Mouse (Mus musculus) midbrain, embryonic 11.5 days (tissue): ENCODE data around the gene Txnip. TPM values are rescaled to one million over a fixed set of nuclear protein-coding genes. Genes with fewer than 3 reads are reported as not detected.

Source experiments
- ATAC-seq: fragments of 200-750 bp; cut with Nextera tagmentation; 2 replicates; pipeline ENCODE4 v1.8.0; 2017; ENCODE audit warnings: moderate TSS enrichment, moderate library complexity; ENCODE audit not compliant: low FRiP score
- DNase-seq: peaks from one replicate; pipeline ENCODE4 v3.0.0; 2015; ENCODE audit warnings: low spot score; ENCODE audit errors: missing footprints
- H3K27ac ChIP-seq: fragments of 300-500 bp; sonication (generic); 2 replicates; pipeline ENCODE4 v1.5.1; 2014; ENCODE audit warnings: low read depth, low read length
- H3K27me3 ChIP-seq: fragments of 300-500 bp; sonication (generic); 2 replicates; pipeline ENCODE4 v1.6.1; 2014; ENCODE audit warnings: mild to moderate bottlenecking, low read length, moderate library complexity, mixed read lengths; ENCODE audit not compliant: control insufficient read depth, insufficient read depth
- H3K36me3 ChIP-seq: fragments of 300-500 bp; sonication (generic); 2 replicates; pipeline ENCODE4 v1.6.1; 2014; ENCODE audit warnings: mild to moderate bottlenecking, low read length, moderate library complexity, mixed read lengths; ENCODE audit not compliant: control insufficient read depth, insufficient read depth
- H3K4me1 ChIP-seq: fragments of 300-500 bp; sonication (generic); 2 replicates; pipeline ENCODE4 v1.6.1; 2014; ENCODE audit warnings: low read length; ENCODE audit not compliant: control insufficient read depth, insufficient read depth
- H3K4me2 ChIP-seq: fragments of 300-500 bp; sonication (generic); 2 replicates; pipeline ENCODE4 v1.6.1; 2014; ENCODE audit warnings: mild to moderate bottlenecking, moderate library complexity
- H3K4me3 ChIP-seq: fragments of 300-500 bp; sonication (generic); 2 replicates; pipeline ENCODE4 v1.5.1; 2014; ENCODE audit warnings: low read depth, low read length
- H3K9ac ChIP-seq: fragments of 300-500 bp; sonication (generic); 2 replicates; pipeline ENCODE4 v1.6.1; 2014; ENCODE audit warnings: low read length
- H3K9me3 ChIP-seq: fragments of 300-500 bp; sonication (generic); 2 replicates; pipeline ENCODE4 v1.6.1; 2016; ENCODE audit warnings: low read length; ENCODE audit not compliant: control insufficient read depth
- WGBS: fragments of 180-500 bp; shearing (Covaris S2); extraction: QIAGEN DNeasy Blood & Tissue Kit; methylation state at CpG from one replicate; pipeline ENCODE4 v1.1.7; 2014; 5-methylcytosine and 5-hydroxymethylcytosine counted together
- polyA plus RNA-seq: library from polyadenylated mRNA; unstranded; fragments of >200 nt; fragmentation: Nextera tagmentation; extraction: Ambion mirVana; gene quantifications from 2 replicates; pipeline ENCODE4 v1.2.1, GENCODE M21; 2014

Txnip gene
- polyA plus RNA-seq, 1 experiment from 2014 or later: 55.9 TPM

GRCm38 (mm10) chr3:96555999-96556614 is 1.6 kb upstream of the Txnip start:
- Histone ChIP-seq H3K4me2 (no peak overlapping the region), H3K4me1 (peaks cover 23% of the 10 kb centered on the region; the same call in 1 of the 2 replicates), H3K36me3 (0 out of 2 replicates have a peak, but pooled peaks cover 7% of the 10 kb centered on the region), H3K9ac (no peak overlapping the region), H3K27ac (no peak overlapping the region), H3K9me3 (no peaks in the 10 kb centered on the region), H3K4me3 (no peak overlapping the region), H3K27me3 (no peaks in the 10 kb centered on the region)
- ATAC-seq (no peak), DNase-seq (no peak)
- 84% methylated on average over 15 of the region's 15 CpGs for WGBS

- Histone ChIP-seq H3K4me3 (peak overlapping the region; percentile 53), H3K27me3 (no peaks in the 10 kb centered on the region), H3K4me1 (peaks cover 23% of the 10 kb centered on the region; the same call in 1 of the 2 replicates), H3K9me3 (no peaks in the 10 kb centered on the region), H3K27ac (peak overlapping the region; percentile 65), H3K4me2 (peak overlapping the region; percentile 83), H3K36me3 (0 out of 2 replicates have a peak, but pooled peaks cover 7% of the 10 kb centered on the region), H3K9ac (peak overlapping the region; percentile 73)
- WGBS: 14% methylated on average over 22 of the region's 22 CpGs
- DNase-seq (peak; percentile 94), ATAC-seq (peak; percentile 4; the same call in 1 of the 2 replicates)
Observed at GRCm38 (mm10) chr3:96556651-96557635, 814 bp upstream of the Txnip start.

- no peaks in the 10 kb centered on the region for H3K27me3 ChIP-seq
- 1% methylated on average over 17 of the region's 17 CpGs for WGBS
- peak overlapping the region; percentile 81 for H3K9ac ChIP-seq
- peak; percentile 27; the same call in 1 of the 2 replicates for ATAC-seq
- H3K27ac ChIP-seq: no peak overlapping the region
- H3K4me1 ChIP-seq: peaks cover 23% of the 10 kb centered on the region; the same call in 1 of the 2 replicates
- no peaks in the 10 kb centered on the region for H3K9me3 ChIP-seq
- DNase-seq: no peak
- 0 out of 2 replicates have a peak, but pooled peaks cover 7% of the 10 kb centered on the region for H3K36me3 ChIP-seq
- peak overlapping the region; percentile 53 for H3K4me3 ChIP-seq
- H3K4me2 ChIP-seq: peak overlapping the region; percentile 83
Observed at GRCm38 (mm10) chr3:96558159-96558558, 402 bp downstream of the Txnip start.

GRCm38 (mm10) chr3:96558668-96559196 is 975 bp downstream of the Txnip start:
- ATAC-seq (no peak), DNase-seq (no peak)
- Histone ChIP-seq H3K4me1 (peaks cover 23% of the 10 kb centered on the region; the same call in 1 of the 2 replicates), H3K4me3 (peak overlapping the region; percentile 53), H3K4me2 (peak overlapping the region; percentile 83), H3K27me3 (no peaks in the 10 kb centered on the region), H3K27ac (no peak overlapping the region; the same call in 1 of the 2 replicates), H3K36me3 (0 out of 2 replicates have a peak, but pooled peaks cover 7% of the 10 kb centered on the region), H3K9ac (peak overlapping the region; percentile 81), H3K9me3 (no peaks in the 10 kb centered on the region)
- 54% methylated on average over 10 of the region's 10 CpGs for WGBS

GRCm38 (mm10) chr3:96559398-96559910 is 1.7 kb downstream of the Txnip start:
- Histone ChIP-seq H3K27me3 (no peaks in the 10 kb centered on the region), H3K36me3 (0 out of 2 replicates have a peak, but pooled peaks cover 7% of the 10 kb centered on the region), H3K9ac (no peak overlapping the region; the same call in 1 of the 2 replicates), H3K9me3 (no peaks in the 10 kb centered on the region), H3K27ac (no peak overlapping the region), H3K4me3 (peak overlapping the region; percentile 53), H3K4me2 (peak overlapping the region; percentile 83), H3K4me1 (peaks cover 23% of the 10 kb centered on the region; the same call in 1 of the 2 replicates)
- ATAC-seq: no peak
- no peak for DNase-seq
- WGBS: 90% methylated on average over 12 of the region's 12 CpGs

DNA sequence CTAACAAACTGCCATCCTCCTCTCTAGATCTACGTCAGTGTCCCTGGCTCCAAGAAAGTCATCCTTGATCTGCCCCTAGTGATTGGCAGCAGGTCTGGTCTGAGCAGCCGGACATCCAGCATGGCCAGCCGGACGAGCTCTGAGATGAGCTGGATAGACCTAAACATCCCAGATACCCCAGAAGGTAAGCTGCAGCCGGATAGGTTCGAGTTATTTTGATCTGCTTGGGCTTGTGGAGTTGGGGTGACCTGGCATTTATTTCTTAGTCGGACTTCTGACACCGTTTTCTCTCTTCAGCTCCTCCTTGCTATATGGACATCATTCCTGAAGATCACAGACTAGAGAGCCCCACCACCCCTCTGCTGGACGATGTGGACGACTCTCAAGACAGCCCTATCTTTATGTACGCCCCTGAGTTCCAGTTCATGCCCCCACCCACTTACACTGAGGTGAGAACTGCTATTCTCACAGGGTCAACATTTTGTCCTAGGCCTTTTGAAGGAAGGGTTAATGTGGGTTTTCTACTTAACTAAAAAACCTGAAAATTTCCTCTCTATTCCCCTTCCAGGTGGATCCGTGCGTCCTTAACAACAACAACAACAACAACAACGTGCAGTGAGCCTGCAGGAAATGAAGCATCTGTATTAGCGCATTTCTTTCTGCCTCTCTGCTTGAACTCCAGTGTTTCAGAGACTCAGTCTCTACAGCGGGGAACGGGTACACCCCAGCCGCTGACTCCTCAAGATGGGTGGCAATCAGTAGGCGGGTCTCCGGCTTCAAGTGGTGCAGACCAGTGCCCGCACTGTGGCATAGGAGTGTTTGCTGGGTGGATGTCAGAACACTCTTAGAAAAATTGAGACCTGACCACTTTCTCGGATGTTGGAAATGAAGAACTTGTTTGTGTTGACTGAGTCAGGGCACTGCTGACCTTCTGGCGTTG is 2.4 kb downstream of the Txnip start:
- ATAC-seq (no peak), DNase-seq (no peak)
- H3K9me3 ChIP-seq: no peaks in the 10 kb centered on the region
- no peaks in the 10 kb centered on the region for H3K27me3 ChIP-seq
- peak overlapping the region; percentile 53 for H3K4me3 ChIP-seq
- peak overlapping the region; percentile 83 for H3K4me2 ChIP-seq
- H3K27ac ChIP-seq: no peak overlapping the region
- H3K36me3 ChIP-seq: 0 out of 2 replicates have a peak, but pooled peaks cover 7% of the 10 kb centered on the region
- no peak overlapping the region; the same call in 1 of the 2 replicates for H3K9ac ChIP-seq
- 90% methylated on average over 23 of the region's 23 CpGs for whole genome bisulfite sequencing
- H3K4me1 ChIP-seq: peaks cover 23% of the 10 kb centered on the region; the same call in 1 of the 2 replicates

DNA sequence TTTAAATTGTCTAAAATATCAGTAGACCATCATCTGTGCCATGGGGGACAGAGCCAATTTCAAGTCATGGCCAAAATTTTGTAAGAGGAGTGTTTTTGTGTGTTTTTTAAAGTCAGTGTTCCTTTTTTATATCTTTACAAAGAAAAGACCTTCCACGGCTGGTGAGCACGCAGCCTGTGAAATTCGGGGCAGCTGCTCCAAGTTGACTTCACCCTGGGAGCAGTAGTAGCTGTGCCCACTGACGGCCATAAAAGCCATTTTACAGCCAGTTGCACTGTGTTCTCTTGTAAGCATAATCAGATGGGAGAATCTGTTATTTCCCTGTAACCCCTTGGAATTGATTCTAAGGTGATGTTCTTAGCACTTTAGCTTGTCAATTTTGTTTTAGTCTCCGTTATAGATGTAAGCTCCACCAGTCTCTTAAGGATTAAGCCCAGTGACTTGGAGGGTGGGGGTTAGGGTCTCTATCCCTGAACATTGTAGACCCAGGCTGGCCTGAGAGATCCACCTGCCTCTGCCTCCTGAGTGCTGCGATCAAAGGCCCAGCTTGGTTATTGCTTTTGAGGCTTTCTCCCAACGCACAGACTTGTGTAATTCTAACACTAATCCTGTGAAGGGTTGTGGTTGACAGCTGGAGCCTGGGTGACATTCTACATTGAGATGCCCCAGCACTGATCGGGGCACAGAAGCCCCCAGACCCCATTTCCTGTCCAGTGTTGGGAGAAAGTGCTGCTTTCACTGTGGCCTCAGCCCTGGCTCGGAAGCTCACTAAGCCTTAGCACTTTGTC is 3.3 kb downstream of the Txnip start:
- H3K4me2 ChIP-seq: no peak overlapping the region
- ATAC-seq: no peak

More for the DNA sequence above, 3.3 kb downstream of the Txnip start:
- H3K4me1 ChIP-seq: peaks cover 23% of the 10 kb centered on the region; the same call in 1 of the 2 replicates
- H3K27me3 ChIP-seq: no peaks in the 10 kb centered on the region
- no peak overlapping the region for H3K9ac ChIP-seq
- no peak for DNase-seq
- no peak overlapping the region for H3K4me3 ChIP-seq
- 91% methylated on average over 9 of the region's 9 CpGs for WGBS
- H3K27ac ChIP-seq: no peak overlapping the region
- 0 out of 2 replicates have a peak, but pooled peaks cover 7% of the 10 kb centered on the region for H3K36me3 ChIP-seq
- no peaks in the 10 kb centered on the region for H3K9me3 ChIP-seq
